Mouse (Mus musculus) embryonic facial prominence, embryonic 13.5 days (tissue): ENCODE measurements at regions not wholly inside any gene's neighbourhood (a gene's known extent, or its start where the extent isn't known, plus 50 kb on each side); places are given as distances from the start of the nearest gene placed in this dataset.

Experiments
- ATAC-seq: fragments of 200-750 bp; cut with Nextera tagmentation; 2 replicates; pipeline ENCODE4 v1.8.0; 2017; ENCODE audit warnings: low read depth; ENCODE audit not compliant: insufficient number of reproducible peaks, insufficient read depth, low FRiP score, low TSS enrichment
- H3K27ac ChIP-seq: fragments of 300-500 bp; sonication (generic); 2 replicates; pipeline ENCODE4 v1.5.1; 2015; ENCODE audit warnings: moderate library complexity, mild to moderate bottlenecking, inconsistent platforms
- H3K27me3 ChIP-seq: fragments of 300-500 bp; sonication (generic); 2 replicates; pipeline ENCODE4 v1.6.1; 2015; ENCODE audit warnings: mild to moderate bottlenecking, inconsistent platforms
- H3K36me3 ChIP-seq: fragments of 300-500 bp; sonication (generic); 2 replicates; pipeline ENCODE4 v1.6.1; 2015; ENCODE audit warnings: mild to moderate bottlenecking, inconsistent platforms
- H3K4me1 ChIP-seq: fragments of 300-500 bp; sonication (generic); 2 replicates; pipeline ENCODE4 v1.6.1; 2015; ENCODE audit warnings: inconsistent platforms
- H3K4me2 ChIP-seq: fragments of 300-500 bp; sonication (generic); 2 replicates; pipeline ENCODE4 v1.6.1; 2015; ENCODE audit warnings: moderate library complexity, mild to moderate bottlenecking, inconsistent platforms
- H3K4me3 ChIP-seq: fragments of 300-500 bp; sonication (generic); 2 replicates; pipeline ENCODE4 v1.5.1; 2015; ENCODE audit warnings: mild to moderate bottlenecking, inconsistent platforms
- H3K9ac ChIP-seq: fragments of 300-500 bp; sonication (generic); 2 replicates; pipeline ENCODE4 v1.6.1; 2015; ENCODE audit warnings: mild to moderate bottlenecking, inconsistent platforms
- H3K9me3 ChIP-seq: fragments of 300-500 bp; sonication (generic); 2 replicates; pipeline ENCODE4 v1.6.1; 2016; ENCODE audit warnings: inconsistent platforms
- WGBS: fragments of 180-500 bp; shearing (Covaris S2); methylation state at CpG from one replicate; pipeline ENCODE4 v1.1.7; 2015; ENCODE audit warnings: mixed read lengths; 5-methylcytosine and 5-hydroxymethylcytosine counted together

- no peak overlapping the region for H3K27ac ChIP-seq
- H3K4me2 ChIP-seq: no peak overlapping the region
- no peaks in the 10 kb centered on the region for H3K9me3 ChIP-seq
- ATAC-seq: no peak
- 67% methylated on average over 12 of the region's 12 CpGs for WGBS
- H3K9ac ChIP-seq: no peak overlapping the region
- H3K36me3 ChIP-seq: no peaks in the 10 kb centered on the region
- H3K27me3 ChIP-seq: no peaks in the 10 kb centered on the region
- H3K4me3 ChIP-seq: no peak overlapping the region
- no peaks in the 10 kb centered on the region for H3K4me1 ChIP-seq
Observed at GRCm38 (mm10) chr12:118703730-118704129, 142.4 kb upstream of the Sp8 start.

DNA sequence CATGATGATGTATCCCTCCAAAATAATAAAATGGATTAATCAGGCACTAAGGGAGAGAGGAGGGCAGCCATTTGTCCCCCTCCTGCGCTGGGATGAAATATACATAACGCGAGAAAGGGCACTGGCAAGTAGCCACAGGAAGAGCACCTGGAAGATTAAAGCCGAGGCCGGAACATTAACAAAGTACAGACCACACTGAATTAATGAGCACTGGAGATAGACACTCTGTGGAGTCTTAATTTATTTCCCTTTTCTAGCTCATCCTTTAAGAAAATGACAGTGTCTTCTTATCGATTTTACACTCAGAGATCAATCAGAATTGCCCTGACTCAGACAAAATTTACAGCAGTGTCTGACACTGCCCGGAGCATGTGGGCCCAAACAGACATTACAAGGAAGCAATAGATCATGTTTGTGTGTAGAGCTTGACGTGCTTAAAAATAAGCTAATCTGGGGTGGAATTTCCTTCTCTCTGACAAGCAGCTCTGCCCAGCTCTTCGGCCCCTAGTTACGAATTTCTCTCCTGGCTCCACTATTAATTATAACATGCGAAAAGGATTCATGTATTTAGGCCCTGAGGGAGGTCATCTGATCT lies 143.0 kb upstream of the Sp8 start:
- no peak for ATAC-seq
- Histone ChIP-seq H3K27me3 (no peaks in the 10 kb centered on the region), H3K4me2 (no peak overlapping the region), H3K36me3 (no peaks in the 10 kb centered on the region), H3K4me1 (no peaks in the 10 kb centered on the region), H3K9me3 (no peaks in the 10 kb centered on the region), H3K4me3 (no peak overlapping the region), H3K9ac (no peak overlapping the region), H3K27ac (no peak overlapping the region)
- 61% methylated on average over 11 of the region's 11 CpGs for WGBS

- Histone ChIP-seq H3K9ac (no peak overlapping the region), H3K4me1 (no peaks in the 10 kb centered on the region), H3K27ac (no peak overlapping the region), H3K36me3 (no peaks in the 10 kb centered on the region), H3K4me3 (no peak overlapping the region), H3K4me2 (no peak overlapping the region), H3K27me3 (no peaks in the 10 kb centered on the region), H3K9me3 (no peaks in the 10 kb centered on the region)
- no peak for ATAC-seq
- 84% methylated on average over 2 of the region's 2 CpGs for WGBS
Observed at GRCm38 (mm10) chr12:118701838-118702237, 144.3 kb upstream of the Sp8 start.

- H3K9ac ChIP-seq: no peak overlapping the region
- H3K27ac ChIP-seq: no peak overlapping the region
- H3K27me3 ChIP-seq: no peaks in the 10 kb centered on the region
- no peak overlapping the region for H3K4me2 ChIP-seq
- H3K4me3 ChIP-seq: no peak overlapping the region
- H3K4me1 ChIP-seq: no peaks in the 10 kb centered on the region
- no peaks in the 10 kb centered on the region for H3K36me3 ChIP-seq
- ATAC-seq: no peak
- H3K9me3 ChIP-seq: no peaks in the 10 kb centered on the region
Observed at GRCm38 (mm10) chr12:118698110-118698509, 148.0 kb upstream of the Sp8 start.

DNA sequence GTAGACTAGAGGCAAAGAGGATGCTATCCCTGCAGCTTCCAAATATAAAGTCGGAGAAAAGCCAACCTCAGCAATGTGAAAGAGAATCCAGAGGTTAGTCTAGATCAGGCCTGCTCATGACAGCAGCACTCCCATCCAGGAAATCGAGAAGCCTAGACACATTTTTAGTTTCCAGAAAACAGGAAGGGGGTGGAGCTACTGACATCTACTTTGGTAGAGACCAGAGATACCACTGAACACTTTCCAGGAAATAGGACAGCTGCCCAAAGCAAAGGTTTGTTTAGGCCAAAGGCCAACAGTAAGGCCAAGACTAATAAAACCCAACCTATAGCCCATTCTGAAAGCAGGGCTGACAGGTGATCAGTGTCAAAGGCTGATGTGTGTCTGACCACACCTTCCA lies 151.4 kb upstream of the Sp8 start:
- no peak overlapping the region for H3K4me2 ChIP-seq
- H3K27me3 ChIP-seq: no peaks in the 10 kb centered on the region
- H3K9ac ChIP-seq: no peak overlapping the region
- WGBS: 74% methylated on average over 2 of the region's 2 CpGs
- no peaks in the 10 kb centered on the region for H3K9me3 ChIP-seq
- H3K36me3 ChIP-seq: no peaks in the 10 kb centered on the region
- no peak overlapping the region for H3K4me3 ChIP-seq
- ATAC-seq: no peak
- H3K27ac ChIP-seq: no peak overlapping the region
- no peaks in the 10 kb centered on the region for H3K4me1 ChIP-seq

GRCm38 (mm10) chr12:118682902-118683301 lies 163.2 kb upstream of the Sp8 start:
- no peak overlapping the region for H3K9ac ChIP-seq
- no peak overlapping the region for H3K4me2 ChIP-seq
- ATAC-seq: no peak
- H3K27ac ChIP-seq: no peak overlapping the region
- H3K4me3 ChIP-seq: no peak overlapping the region
- WGBS: 81% methylated on average over 1 of the region's 1 CpGs
- H3K9me3 ChIP-seq: no peaks in the 10 kb centered on the region
- no peaks in the 10 kb centered on the region for H3K4me1 ChIP-seq
- no peaks in the 10 kb centered on the region for H3K36me3 ChIP-seq
- H3K27me3 ChIP-seq: no peaks in the 10 kb centered on the region

- Histone ChIP-seq H3K9me3 (no peaks in the 10 kb centered on the region), H3K4me3 (no peak overlapping the region), H3K4me2 (no peak overlapping the region), H3K27me3 (no peaks in the 10 kb centered on the region), H3K9ac (no peak overlapping the region), H3K36me3 (no peaks in the 10 kb centered on the region), H3K4me1 (no peaks in the 10 kb centered on the region), H3K27ac (no peak overlapping the region)
- ATAC-seq: no peak
- 83% methylated on average over 4 of the region's 4 CpGs for WGBS
Observed at GRCm38 (mm10) chr12:118677989-118678388, 168.1 kb upstream of the Sp8 start.

DNA sequence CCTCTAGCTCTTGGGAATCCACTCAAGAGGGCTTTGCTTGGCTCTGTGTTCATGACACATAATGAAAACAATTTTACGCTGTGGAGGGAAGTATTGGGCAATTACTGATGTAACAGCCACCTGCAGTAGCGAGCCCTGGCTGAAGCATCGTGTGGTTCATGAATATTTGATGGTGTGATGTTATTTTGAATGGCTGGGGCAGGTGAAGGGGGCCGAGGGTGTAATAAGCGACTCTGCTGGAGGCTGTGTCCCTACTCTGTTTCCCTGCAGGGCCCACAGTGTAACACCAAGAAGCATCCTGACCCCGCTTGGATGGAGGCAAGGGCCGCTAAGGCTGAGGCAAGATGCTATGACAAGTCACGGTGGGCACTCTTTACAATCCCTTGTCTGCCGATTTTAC lies 184.6 kb upstream of the Sp8 start:
- Histone ChIP-seq H3K9ac (no peak overlapping the region), H3K4me2 (no peak overlapping the region), H3K4me3 (no peak overlapping the region), H3K4me1 (peaks cover 3% of the 10 kb centered on the region; the same call in 1 of the 2 replicates), H3K27ac (no peak overlapping the region), H3K36me3 (no peaks in the 10 kb centered on the region), H3K9me3 (no peaks in the 10 kb centered on the region), H3K27me3 (peaks cover 20% of the 10 kb centered on the region)
- no peak for ATAC-seq
- WGBS: 16% methylated on average over 9 of the region's 9 CpGs

DNA sequence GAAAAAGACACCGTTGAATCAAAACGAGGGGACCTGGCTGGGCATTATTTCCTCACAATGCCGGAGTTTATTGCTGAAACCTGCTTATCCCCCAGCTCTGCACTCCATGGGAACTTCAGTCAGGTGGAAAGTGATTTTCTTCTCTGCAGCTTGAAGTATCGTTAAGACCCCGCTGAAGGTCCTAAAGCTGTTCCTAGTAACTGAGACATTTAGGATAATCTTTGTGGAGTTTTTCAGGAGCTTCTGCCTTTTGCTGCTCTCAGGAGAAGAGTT lies 185.0 kb upstream of the Sp8 start:
- Histone ChIP-seq H3K9ac (no peak overlapping the region), H3K36me3 (no peaks in the 10 kb centered on the region), H3K4me1 (peaks cover 3% of the 10 kb centered on the region; the same call in 1 of the 2 replicates), H3K27me3 (peaks cover 20% of the 10 kb centered on the region), H3K9me3 (no peaks in the 10 kb centered on the region), H3K27ac (no peak overlapping the region), H3K4me3 (no peak overlapping the region), H3K4me2 (peak overlapping the region; percentile 40)
- 5% methylated on average over 5 of the region's 5 CpGs for WGBS
- no peak for ATAC-seq

GRCm38 (mm10) chr12:118660384-118661213 lies 185.5 kb upstream of the Sp8 start:
- no peak overlapping the region for H3K4me3 ChIP-seq
- WGBS: 4% methylated on average over 12 of the region's 12 CpGs
- H3K27ac ChIP-seq: no peak overlapping the region
- H3K27me3 ChIP-seq: peaks cover 20% of the 10 kb centered on the region
- H3K4me1 ChIP-seq: peaks cover 3% of the 10 kb centered on the region; the same call in 1 of the 2 replicates
- no peaks in the 10 kb centered on the region for H3K36me3 ChIP-seq
- no peaks in the 10 kb centered on the region for H3K9me3 ChIP-seq
- H3K4me2 ChIP-seq: peak overlapping the region; percentile 40
- ATAC-seq: no peak
- no peak overlapping the region for H3K9ac ChIP-seq

DNA sequence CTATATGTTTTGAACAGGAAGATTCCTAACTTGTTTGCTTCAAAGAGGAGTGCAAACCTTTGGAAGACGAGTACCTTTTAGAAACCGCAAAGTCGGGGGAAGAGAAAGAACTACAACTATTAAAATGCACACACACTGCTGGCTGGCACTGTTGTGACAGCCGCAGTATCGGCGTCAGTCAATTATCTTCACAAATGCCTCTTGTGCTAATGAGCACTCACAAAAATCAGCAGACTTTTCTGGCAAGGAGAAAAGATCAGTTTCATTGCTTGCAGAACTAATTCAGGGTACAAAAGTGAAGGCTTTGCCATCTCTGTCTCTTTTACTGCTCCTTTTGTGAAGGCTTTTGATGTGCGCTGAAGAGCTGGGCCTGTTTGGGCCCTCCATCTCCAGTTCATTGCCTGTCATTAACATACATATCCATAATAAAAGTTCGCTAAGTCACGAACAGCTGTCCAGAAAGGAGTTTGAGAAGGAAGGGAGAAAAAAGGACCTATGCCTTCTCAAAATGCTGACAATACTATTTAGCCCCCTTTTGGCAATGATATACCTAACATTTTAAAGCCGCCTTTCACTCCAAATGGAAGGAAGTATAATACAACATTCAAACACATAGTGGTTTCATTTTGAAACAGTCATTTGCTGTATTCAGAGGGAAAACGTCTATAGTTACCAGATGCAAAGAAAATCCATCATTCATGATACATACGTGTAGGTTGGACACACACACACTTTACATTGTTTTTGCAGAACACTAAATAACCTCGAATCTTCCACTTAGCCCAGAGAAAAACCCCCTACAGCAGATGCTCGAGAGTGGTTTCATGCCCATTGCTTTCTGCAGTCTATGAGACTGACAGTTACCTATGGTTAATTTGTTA lies 186.6 kb upstream of the Sp8 start:
- WGBS: 29% methylated on average over 14 of the region's 14 CpGs

More for the DNA sequence above, 186.6 kb upstream of the Sp8 start:
- Histone ChIP-seq H3K27ac (no peak overlapping the region), H3K36me3 (no peaks in the 10 kb centered on the region), H3K27me3 (peaks cover 20% of the 10 kb centered on the region), H3K9ac (no peak overlapping the region), H3K4me3 (no peak overlapping the region), H3K4me1 (peaks cover 3% of the 10 kb centered on the region; the same call in 1 of the 2 replicates), H3K4me2 (no peak overlapping the region), H3K9me3 (no peaks in the 10 kb centered on the region)
- ATAC-seq: no peak
